ENCODE assay signal across 8 mouse cellular contexts in genomic region chr8:90955761-90956136, GRCm38 (mm10).
DNase-seq lines count a peak whose midpoint lies in the region; ATAC-seq and TF ChIP-seq lines count a peak whose summit lies in the region.

No protein-coding gene starts in this region.

- H3K9ac ChIP-seq in kidney, embryonic 16.5 days (replicated peaks; ENCODE audit: low read length), result peak overlapping the region; percentile 87
- H3K9ac ChIP-seq in hindbrain, postnatal 0 days (replicated peaks; ENCODE audit: low read length), result peak overlapping the region; percentile 78
- peak overlapping the region; percentile 88 for H3K9ac ChIP-seq in midbrain, embryonic 16.5 days (ENCODE audit: low read depth, low read length)

- peak overlapping the region; percentile 70 for H3K4me2 ChIP-seq in kidney, embryonic 16.5 days (replicated peaks; ENCODE audit: low read depth, low read length)
- peak overlapping the region; percentile 90 for H3K4me2 ChIP-seq in hindbrain, postnatal 0 days (ENCODE audit: low read depth, low read length)
- H3K4me2 ChIP-seq in midbrain, embryonic 16.5 days (ENCODE audit: low read length), result peak overlapping the region; percentile 94

- H3K9me3 ChIP-seq in kidney, embryonic 16.5 days (ENCODE audit: low read length), result no peaks in the 10 kb centered on the region
- H3K9me3 ChIP-seq in embryonic facial prominence, embryonic 10.5 days, result no peaks in the 10 kb centered on the region
- H3K9me3 ChIP-seq in hindbrain, postnatal 0 days (ENCODE audit: low read length), result no peaks in the 10 kb centered on the region
- no peaks in the 10 kb centered on the region for H3K9me3 ChIP-seq in midbrain, embryonic 16.5 days (replicated peaks; ENCODE audit: control insufficient read depth, low read length, poor library complexity, severe bottlenecking)

- no peak for DNase-seq in kidney, adult 9 months
- no peak for DNase-seq in embryonic facial prominence, embryonic 10.5 days (ENCODE audit: low spot score)
- no peak for DNase-seq in hindbrain, postnatal 0 days (ENCODE audit: low spot score)
- no peak for DNase-seq in right cerebral cortex, postnatal 10 days (ENCODE audit: low spot score in 2 of 2)
- no peak for DNase-seq in frontal cortex, postnatal 25 days (ENCODE audit: low spot score in 2 of 2)
- no peak for DNase-seq in kidney, adult 11 months

- H3K27ac ChIP-seq in kidney, embryonic 16.5 days (ENCODE audit: low read length), result peak overlapping the region; percentile 99
- H3K27ac ChIP-seq in embryonic facial prominence, embryonic 10.5 days (replicated peaks), result peak overlapping the region; percentile 96
- H3K27ac ChIP-seq in hindbrain, postnatal 0 days, result peak overlapping the region; percentile 99
- peak overlapping the region; percentile 99 for H3K27ac ChIP-seq in midbrain, embryonic 16.5 days (ENCODE audit: low read length)

- 0 out of 2 replicates have a peak, but pooled peaks cover 2% of the 10 kb centered on the region for H3K36me3 ChIP-seq in kidney, embryonic 16.5 days (ENCODE audit: insufficient read depth, low read length)
- H3K36me3 ChIP-seq in embryonic facial prominence, embryonic 10.5 days (replicated peaks), result peaks cover 18% of the 10 kb centered on the region
- H3K36me3 ChIP-seq in hindbrain, postnatal 0 days (ENCODE audit: insufficient read depth, low read length), result no peaks in the 10 kb centered on the region
- H3K36me3 ChIP-seq in midbrain, embryonic 16.5 days (ENCODE audit: control insufficient read depth, insufficient read depth, low read length), result no peaks in the 10 kb centered on the region

- H3K4me3 ChIP-seq in kidney, embryonic 16.5 days (ENCODE audit: low read length), result peak overlapping the region; percentile 65
- peak overlapping the region; percentile 64 for H3K4me3 ChIP-seq in embryonic facial prominence, embryonic 10.5 days
- H3K4me3 ChIP-seq in hindbrain, postnatal 0 days (ENCODE audit: low read length), result peak overlapping the region; percentile 45
- peak overlapping the region; percentile 63 for H3K4me3 ChIP-seq in midbrain, embryonic 16.5 days (ENCODE audit: low read depth, low read length)

- no peak for ATAC-seq in kidney, embryonic 16.5 days (ENCODE audit: low FRiP score, low TSS enrichment)
- ATAC-seq in hindbrain, postnatal 0 days, result no peak
- no peak for ATAC-seq in midbrain, embryonic 16.5 days

- H3K27me3 ChIP-seq in kidney, embryonic 16.5 days (ENCODE audit: insufficient read depth, low read length), result no peaks in the 10 kb centered on the region
- H3K27me3 ChIP-seq in embryonic facial prominence, embryonic 10.5 days (replicated peaks; ENCODE audit: low read depth, poor library complexity, severe bottlenecking), result no peaks in the 10 kb centered on the region
- H3K27me3 ChIP-seq in hindbrain, postnatal 0 days (ENCODE audit: insufficient read depth, low read length), result no peaks in the 10 kb centered on the region
- H3K27me3 ChIP-seq in midbrain, embryonic 16.5 days (ENCODE audit: control insufficient read depth, insufficient read depth, low read depth, low read length), result no peaks in the 10 kb centered on the region

- peaks cover 16% of the 10 kb centered on the region for H3K4me1 ChIP-seq in kidney, embryonic 16.5 days (ENCODE audit: insufficient read depth, low read length)
- H3K4me1 ChIP-seq in embryonic facial prominence, embryonic 10.5 days, result peaks cover 48% of the 10 kb centered on the region
- H3K4me1 ChIP-seq in hindbrain, postnatal 0 days (ENCODE audit: insufficient read depth, low read length), result peaks cover 13% of the 10 kb centered on the region
- H3K4me1 ChIP-seq in midbrain, embryonic 16.5 days (ENCODE audit: control insufficient read depth, insufficient read depth, low read length), result peaks cover 27% of the 10 kb centered on the region

- TF ChIP-seq CTCF in hindbrain, postnatal 0 days (IDR thresholded peaks at IDR 0.05; ENCODE audit: low read depth), result no peak
